Mouse (Mus musculus) v-Abl transformed pro-B cells (cell line): ENCODE data around the gene Dhx16.

Experiments
- in situ Hi-C, 2 experiments: fragments of 400-800 bp; cut with MboI; formaldehyde crosslinking; loops; one replicate each; pipeline ENCODE4 v1.15.1; 2025; ENCODE audit not compliant: unreplicated experiment in 2 of 2

Gene Dhx16

DNA sequence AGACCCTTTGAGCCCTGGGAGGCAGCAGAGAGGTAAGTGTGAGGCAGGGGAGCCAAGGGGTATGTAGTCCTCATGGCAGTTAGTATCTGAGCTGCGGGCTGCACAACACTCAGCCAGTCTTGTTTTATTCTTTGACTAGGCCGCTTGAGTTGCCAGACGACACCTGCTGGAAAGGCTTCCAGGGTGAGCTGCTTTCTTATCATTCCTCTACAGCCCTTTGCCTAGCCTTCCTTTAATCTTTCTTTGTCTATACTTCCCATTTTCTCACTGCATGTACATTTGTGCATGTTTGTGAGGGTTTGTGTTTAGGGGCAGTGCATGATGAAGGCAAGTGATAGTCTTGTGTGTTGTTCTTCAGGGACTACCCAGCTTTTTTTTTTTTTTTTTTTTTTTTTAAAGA, 28.6 kb upstream of the Dhx16 start:
- in situ Hi-C loops, result no loop called here

DNA sequence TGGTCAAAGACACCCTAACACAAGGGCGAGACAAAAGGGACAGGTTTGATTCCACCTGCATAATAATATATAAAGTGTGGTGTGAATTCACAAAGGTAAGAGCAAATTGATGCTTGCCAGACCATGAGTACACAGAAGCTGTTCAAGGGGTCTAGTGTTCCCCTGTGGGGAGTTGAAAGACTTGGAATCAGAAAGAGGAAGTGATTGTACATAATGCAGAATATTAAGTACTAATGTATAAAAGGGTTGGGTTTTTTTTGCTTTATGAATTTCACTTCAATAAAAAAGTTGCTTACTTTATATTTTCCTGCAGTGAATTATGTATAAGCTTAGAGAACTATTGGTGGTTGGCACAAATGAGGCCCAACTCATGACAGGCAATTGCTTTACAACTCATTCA, 20.2 kb upstream of the Dhx16 start:
- in situ Hi-C loops, result no loop called here

DNA sequence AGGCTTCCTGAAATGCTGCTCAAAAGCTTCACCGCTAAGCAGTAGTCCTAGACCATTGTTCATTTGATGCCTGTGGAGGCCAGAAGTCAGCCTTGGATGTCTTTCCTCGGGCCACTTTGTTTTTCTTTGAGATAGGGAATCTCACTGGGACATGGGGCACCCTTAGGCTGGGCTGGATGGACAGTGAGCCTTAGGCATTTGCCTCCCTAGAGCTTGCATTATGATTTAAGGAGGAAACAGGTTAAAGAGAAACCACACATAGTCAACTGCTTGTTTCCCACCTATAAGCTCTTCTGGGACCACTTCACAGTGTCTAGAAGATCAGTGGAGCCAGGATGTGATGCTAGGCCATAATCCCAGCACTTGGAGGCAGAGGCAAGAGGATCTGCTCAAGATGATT, 19.8 kb upstream of the Dhx16 start:
- in situ Hi-C loops, result no loop called here

DNA sequence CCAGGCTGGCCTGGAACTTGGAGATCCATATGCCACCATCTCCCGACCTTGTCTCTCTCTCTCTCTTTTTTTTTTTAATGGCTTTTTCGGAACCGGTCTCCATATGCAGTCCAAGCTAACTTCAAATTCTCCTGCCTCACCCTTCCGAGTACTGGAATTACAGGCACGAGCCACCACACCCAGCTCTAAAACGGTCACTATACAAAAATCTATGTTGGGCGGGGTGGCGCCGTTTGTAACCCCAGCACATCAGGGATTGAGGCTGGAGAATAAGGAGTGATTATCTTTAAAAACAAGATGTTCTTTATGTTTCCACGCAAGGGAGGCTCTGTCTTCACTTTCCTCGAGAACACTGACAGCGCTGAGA, 18.8 kb upstream of the Dhx16 start:
- in situ Hi-C loops, result no loop called here

DNA sequence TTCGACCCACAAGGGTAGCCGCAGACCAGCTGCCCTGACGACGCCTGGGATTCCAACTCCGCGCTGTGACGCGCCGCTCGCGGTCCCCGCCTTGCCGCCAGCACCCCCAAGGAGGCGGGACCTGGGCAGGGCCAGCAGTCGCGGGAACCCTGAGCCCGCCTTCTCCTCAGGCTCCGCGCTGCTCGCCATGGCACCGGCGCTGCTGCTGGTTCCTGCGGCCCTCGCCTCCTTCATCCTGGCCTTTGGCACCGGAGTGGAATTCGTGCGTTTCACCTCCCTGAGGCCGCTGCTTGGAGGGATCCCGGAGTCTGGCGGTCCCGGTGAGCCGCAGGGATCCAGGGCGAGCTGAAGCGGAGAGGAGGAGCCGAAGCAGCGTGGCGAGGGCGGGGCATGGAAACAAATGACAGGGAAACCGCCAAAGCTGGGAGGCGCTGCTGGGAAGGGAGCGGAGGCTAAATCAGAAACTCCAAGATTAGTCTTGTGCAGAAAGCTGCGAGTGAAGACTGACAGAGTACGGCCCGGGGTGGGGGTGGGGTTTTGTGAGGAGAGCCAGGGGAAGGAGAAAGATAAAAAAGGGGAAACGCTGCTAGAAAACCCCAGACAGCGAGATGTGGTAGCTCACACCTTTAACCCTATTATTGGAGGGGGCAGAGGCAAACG, 18.3 kb upstream of the Dhx16 start, which contains the start of gene Nrm:
Nrm (plus strand) TSS at position 121 of the 660 bp plus-strand sequence.
- in situ Hi-C loops, result no loop called here

DNA sequence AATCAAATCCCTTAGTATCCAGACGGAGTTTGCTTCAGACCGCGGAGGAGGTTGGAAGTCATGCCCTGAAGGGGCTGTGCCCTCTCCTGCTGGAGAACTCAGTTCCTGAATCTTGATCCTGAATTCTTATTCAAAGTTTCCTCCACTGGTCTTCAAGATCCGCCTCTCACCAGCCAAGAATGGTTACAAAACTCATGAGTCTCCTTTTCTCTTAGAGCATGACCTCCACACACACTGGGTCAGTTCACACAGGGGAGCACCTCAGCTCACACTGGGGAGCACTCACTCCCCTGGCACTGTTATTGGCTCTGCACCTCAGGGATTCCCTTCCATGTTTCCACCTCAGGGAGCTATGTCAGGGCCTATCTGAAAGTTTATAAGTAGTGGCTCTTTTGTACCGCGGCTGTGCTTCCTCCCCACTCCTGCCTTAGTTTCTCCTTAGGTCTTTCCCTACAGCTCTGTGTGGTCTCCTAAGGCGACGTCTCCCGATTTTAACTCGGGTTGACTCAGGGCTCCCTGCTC, 14.7 kb upstream of the Dhx16 start:
- in situ Hi-C loops, result no loop called here

DNA sequence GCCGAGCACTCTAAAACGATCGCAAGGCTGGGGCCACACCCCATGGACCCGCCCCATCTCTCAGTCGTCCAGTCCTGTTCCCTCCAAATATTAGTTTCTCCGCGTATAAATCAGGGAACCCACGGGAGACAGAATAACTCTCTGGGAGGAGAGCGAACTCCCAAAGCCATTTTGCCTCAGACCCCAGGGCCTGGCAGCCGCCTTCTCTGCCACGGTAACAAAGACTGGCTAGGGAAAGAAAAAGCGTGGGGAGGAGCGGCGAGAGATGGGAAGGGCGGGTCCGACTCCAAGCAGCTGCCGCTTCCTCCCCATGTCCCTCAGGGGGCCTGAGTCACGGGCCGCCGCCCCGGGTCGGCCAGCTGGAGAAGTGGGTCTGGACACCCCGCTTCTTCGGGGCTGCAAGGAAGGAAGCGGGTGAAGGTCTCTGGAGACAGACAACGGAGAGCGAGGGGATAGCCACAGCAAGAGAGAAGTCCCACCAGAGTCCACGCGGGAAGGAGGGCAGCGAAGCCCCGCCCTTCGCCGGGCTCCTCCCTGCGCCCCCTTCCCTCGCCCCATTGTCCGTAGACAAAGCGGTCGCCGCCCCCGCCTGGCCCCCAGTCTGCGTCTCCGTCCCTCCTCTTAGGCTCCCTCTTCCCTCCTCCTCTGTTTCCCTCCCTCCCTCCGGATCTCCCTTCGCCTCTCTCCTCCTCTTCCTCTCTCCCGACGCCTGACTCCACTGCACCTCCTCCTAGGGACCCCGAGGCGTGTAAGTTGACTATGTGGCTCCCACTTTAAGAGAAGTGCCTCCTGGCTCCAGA, 13.9 kb upstream of the Dhx16 start, which contains the start of gene Ppp1r18:
Ppp1r18 (plus strand) TSS at position 113 of the 800 bp plus-strand sequence.
- in situ Hi-C loops, result no loop called here

DNA sequence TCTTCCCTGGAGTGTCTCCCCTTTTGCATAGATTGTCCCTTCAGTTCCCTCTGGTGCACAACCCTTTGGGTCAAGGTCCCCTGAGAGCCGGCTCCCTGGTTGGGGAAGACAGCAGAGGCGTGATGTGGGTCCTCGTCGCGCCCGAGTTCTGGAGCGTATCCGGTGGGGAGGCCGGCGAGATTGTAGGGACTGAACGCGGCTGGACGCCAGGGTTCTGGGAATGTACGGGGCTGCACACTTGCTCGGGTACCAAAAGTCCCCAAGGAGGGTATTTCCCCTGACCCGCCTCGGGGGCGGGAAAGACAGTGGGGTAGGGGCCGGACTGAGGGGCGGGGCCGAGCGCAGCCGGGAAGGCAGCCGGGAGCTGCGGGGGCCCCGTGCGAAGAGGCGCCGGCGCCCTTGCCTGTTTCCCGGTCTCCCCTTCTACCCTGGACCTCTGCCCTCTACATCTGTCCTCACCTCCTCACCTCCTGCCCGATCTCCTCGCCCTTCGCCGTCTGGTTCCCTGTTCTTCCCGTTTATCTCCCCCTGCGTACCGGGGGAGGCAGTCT, 13.3 kb upstream of the Dhx16 start:
- in situ Hi-C loops, result no loop called here

DNA sequence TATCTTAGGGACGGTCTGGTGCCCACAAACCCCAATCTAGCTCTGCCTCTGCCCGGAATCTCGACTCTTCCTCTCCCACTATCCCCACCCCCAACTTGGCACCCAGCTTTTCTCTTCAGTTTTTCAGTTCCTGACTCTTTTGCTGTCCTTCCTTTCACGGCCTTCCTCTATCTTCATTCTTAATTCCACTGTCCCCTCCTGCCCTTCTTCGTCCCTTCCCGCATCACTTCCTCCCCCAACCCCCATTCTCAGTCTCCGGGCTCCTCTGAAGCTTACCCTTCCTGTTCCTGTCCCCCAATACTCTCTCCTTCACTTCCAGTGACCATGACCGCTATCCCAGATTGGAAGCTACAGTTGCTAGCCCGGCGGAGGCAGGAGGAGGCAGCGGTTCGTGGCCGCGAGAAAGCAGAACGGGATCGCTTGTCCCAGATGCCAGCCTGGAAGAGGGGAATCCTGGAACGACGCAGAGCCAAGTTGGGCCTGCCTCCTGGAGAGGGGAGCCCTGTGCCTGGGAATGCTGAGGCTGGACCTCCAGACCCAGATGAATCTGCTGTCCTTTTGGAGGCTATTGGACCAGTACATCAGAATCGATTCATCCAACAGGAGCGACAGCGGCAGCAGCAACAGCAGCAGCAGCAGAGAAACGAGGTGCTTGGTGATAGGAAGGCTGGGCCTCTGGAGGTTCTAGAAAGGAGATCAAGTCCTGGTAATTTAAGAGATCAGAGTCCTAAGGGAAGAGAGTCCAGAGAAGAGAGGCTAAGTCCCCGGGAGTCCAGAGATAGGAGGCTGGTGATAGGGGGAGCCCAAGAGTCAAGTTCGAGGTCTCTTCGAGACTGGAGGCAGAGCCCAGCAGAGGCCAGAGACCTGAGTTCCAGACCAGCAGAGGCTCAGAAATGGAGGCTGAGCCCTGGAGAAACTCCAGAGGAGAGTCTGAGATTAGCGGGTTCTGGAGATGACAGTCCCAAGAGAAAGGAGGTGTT, 12.4 kb upstream of the Dhx16 start:
- in situ Hi-C loops, result no loop called here

DNA sequence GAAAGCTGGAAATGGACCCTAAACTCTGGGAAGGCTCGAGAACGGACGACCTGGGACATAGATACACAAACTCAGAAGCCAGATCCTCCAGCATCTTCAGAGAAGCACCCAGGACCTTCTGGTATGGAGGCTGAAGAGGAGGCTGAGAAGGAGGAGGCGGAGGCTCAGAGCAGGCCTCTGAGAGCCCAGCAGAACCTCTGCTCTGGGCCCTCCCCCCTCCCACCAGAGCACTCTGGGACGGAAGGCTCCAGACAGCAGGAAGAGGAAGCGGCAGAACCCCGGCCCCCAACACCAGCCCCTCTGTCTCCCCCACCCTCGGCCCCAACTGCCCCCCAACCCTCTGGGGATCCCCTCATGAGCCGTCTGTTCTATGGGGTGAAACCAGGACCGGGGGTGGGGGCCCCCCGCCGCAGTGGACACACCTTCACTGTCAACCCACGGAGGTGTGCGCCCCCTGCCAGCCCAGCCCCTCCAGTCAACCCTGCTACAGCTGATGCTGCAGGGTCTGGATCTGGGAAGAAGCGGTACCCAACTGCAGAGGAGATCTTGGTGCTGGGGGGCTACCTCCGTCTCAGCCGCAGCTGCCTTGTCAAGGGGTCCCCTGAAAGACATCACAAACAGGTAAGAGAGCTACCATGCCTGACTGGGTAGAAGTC, 11.3 kb upstream of the Dhx16 start:
- in situ Hi-C loops, result no loop called here

DNA sequence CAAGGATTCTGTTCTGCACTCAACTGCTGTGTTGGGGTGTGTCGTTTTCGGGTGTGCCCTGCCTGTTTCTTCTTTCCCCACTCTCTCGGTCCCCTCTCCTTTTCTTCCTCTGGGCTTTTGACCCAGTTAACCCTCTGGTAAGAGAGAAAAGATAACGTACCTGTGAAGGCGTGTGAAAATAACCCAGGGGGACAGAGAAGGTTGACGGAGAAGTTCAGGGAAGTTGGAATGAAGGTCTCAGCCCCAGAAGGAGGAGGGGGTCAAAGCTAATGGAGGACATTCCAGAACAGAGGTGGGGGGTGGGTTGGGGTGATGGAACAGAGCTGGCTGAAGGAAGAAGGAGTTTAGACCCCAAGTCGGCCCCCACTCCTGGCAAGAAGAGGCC, 10.7 kb upstream of the Dhx16 start:
- in situ Hi-C loops, result no loop called here

DNA sequence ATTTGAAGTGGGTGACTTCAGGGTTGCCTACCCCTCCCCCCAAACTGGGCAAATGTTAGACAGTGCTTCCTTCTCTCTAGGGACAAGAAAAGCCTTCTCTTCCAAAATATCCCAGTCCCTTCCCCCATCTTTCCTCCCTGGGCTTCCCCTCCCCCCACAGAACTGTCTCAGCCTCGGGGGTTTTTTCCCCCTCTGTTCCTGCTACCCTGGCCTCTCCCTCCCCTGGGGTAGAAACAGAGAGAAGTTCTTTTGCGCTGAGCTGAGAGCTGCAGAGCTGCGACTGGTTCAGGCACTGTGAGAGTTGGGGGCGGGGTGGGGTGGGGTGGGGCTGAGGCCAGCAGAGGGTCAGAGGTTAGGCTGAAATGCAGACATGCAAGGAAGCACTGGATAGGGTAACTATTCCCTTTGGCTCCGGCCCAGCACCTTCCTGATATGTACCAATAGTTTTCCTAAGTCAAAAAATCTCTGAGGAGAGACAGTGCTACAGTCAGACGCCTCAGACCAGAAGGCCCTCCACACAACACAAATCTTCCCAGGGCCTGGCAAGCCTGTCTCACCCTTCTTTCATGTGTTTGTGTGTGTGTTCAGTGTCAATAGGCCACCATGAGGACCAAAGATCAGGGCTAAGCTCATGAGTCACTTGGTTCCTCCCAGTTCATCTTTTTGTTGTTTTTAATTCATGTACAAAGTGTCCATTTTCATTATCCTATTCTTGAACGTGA, 10.1 kb upstream of the Dhx16 start:
- in situ Hi-C loops, result loop anchor here (5.0 kb wide), 2 partner anchors 32 to 38 kb away; partner anchors contain the start of gene Tubb5 (in 2 of the 2)

DNA sequence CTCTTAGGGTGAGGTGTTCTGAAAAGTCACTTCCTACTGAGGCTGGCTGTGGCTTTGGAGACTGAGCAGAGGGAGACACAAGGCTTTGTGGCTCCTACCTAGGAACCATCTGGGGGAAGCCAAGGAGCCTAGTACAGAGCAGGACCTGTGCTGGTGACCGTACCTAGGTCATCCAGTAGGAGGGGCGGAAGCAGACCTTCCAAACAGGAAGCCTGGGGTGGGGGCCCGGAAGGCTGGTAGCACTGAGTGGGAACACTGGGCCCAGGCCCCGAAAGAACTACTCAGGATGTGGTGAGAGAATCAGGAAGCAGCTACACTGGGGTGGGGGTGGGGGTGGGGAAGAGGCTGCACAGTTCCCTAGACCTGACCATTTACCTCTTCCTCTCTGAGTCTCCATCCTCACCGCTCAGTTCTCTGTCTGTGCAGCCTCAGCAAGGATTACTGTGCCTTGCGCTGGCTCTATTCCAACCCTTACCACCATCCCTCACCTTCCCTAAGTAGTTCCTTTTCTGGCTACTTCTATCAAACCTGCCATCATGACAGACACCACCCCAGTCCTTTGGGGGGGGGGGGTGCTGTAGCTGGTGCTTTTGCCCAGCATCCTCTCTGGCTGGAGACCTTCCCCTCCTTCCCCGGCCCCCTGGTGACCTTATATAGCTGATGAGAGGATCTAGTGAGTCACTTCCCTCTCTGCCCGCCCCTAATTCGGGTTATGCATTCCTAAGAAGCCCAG, 9.3 kb upstream of the Dhx16 start:
- in situ Hi-C loops, result loop anchor here (5.0 kb wide), 2 partner anchors 33 to 37 kb away; partner anchors contain the start of gene Tubb5 (in 2 of the 2)

DNA sequence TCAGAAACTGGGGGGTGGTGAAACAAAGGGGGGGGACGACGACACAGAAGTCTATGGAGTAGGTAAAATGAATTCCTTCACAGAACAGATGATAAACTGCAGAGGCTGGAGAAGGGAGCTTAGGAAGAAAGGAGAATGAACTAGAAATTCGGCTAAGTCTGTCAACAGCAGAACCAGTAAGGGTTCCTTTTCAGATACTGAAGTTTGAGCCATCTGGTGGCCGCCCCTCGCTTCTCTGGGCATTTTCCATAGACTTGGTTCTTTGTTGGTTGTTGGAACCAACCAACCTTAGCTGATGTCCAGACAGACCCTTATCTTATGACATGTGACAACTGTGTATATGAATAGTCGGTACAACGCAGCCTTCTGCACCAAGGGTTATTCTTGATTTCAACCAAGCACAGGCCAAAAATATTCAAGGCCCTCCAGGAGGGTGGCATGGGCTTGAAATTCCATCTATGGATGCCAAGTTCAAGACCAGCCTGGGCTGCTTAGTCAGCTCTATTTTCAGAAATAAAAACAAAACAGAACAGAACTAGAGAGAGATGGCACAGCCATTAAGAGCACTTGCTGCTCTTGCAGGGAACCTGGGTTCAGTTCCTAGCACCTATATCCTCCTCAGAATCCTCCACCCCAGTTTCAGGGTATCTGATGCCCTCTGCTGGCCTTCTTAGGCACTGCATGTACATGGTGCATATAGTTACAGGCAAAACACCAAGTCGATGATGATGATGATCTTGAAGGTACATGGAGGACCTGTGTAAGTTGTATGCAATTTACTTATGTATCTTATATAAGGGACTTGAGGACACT, 8.5 kb upstream of the Dhx16 start:
- in situ Hi-C loops, result loop anchor here (5.0 kb wide), 2 partner anchors 34 to 36 kb away; partner anchors contain the start of gene Tubb5 (in 2 of the 2)

DNA sequence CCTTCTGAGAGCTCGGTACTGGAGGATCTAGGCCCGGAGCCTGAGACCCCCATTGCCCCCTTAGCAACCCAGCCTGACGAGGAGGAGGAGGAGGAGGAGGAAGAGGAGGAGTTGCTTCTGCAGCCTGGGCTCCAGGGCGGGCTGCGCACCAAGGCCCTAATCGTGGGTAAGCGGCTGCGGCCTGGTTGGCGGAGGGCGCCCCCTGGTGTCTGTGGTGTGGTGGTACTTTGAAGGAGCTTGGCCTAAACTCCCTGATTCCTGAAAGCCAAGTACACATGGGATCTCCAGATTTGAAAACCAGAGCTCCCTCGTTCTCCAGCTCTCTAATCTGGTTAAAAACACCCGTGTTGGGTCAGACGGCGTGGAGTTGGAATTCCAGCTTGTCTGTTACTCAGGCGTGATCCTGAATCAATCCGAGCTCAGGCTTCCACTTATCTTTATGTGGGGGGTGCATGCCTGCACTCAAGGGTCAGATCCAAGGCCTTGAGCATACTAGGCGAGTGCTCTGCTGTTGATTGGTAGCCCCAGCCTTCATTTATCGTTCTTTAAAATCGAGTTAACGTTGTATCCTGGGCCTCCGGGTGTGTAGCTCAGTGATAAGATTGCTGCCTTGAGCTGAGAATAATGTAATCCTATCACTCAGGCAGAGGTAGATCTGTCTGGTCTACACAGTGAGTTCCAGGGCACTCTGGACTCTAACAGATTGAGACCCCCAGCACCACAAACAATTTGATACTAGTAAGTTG, 5.7 kb upstream of the Dhx16 start:
- in situ Hi-C loops, result loop anchor here (5.0 kb wide), 2 partner anchors 33 to 37 kb away; partner anchors contain the start of gene Tubb5 (in 2 of the 2)

DNA sequence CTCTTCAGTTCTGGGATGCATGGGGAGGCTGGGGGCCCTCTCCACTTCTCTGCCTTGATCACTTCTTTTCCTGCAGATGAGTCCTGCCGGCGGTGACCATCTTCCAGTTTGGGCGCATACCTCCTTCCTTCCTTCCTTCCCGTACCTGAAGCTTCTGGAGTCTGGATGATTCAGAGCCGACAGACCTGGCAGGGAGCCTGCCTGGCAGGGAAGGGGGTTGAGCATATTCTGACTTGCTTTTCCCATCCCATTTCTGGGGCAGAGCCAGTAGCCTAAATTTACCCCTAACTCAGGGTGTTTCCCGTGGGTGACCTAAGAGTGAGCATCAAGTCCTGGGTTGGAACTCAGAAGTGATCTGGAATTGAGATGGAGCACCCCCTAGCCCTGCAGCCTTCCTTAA, 4.9 kb upstream of the Dhx16 start:
- in situ Hi-C loops, result loop anchor here (5.0 kb wide), 2 partner anchors 33 to 37 kb away; partner anchors contain the start of gene Tubb5 (in 2 of the 2)

DNA sequence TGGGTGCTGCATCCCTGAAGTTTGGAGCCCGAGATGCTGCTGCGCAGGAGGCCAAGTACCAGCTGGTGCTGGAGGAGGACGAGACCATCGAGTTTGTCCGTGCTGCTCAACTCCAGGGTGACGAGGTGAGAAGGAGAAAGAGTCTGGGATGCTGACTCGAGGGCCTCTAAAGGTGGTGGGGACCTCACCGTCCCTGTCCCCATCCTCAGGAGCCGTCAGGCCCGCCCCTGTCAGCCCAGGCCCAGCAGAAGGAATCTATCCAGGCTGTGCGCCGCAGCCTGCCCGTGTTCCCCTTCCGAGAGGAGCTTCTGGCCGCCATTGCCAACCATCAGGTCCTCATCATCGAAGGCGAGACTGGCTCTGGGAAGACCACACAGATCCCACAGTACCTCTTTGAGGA, 3.3 kb downstream of the Dhx16 start:
- in situ Hi-C loops, result no loop called here
